Mouse (Mus musculus) heart, postnatal 0 days (tissue): ENCODE measurements around the gene Als2cr12. TPM values are rescaled to one million over a fixed set of nuclear protein-coding genes. Genes with fewer than 3 reads are reported as not detected.

Experiments
- ATAC-seq: fragments of 200-750 bp; cut with Nextera tagmentation; 2 replicates; pipeline ENCODE4 v1.8.0; 2017; ENCODE audit warnings: low read depth, moderate number of reproducible peaks, moderate library complexity; ENCODE audit not compliant: insufficient read depth
- DNase-seq: peaks from one replicate; pipeline ENCODE4 v3.0.0-alpha.2; 2016; ENCODE audit warnings: low spot score
- H3K27ac ChIP-seq: fragments of 300-500 bp; sonication (generic); 2 replicates; pipeline ENCODE4 v1.5.1; 2014; ENCODE audit warnings: low read depth, mild to moderate bottlenecking
- H3K27me3 ChIP-seq: fragments of 300-500 bp; sonication (generic); 2 replicates; pipeline ENCODE4 v1.6.1; 2014; ENCODE audit warnings: low read length, mixed read lengths; ENCODE audit not compliant: control insufficient read depth, insufficient read depth
- H3K36me3 ChIP-seq: fragments of 300-500 bp; sonication (generic); replicated peaks from 2 replicates; pipeline ENCODE4 v1.6.1; 2014; ENCODE audit warnings: low read length, mixed read lengths; ENCODE audit not compliant: control insufficient read depth, insufficient read depth
- H3K4me1 ChIP-seq: fragments of 300-500 bp; sonication (generic); 2 replicates; pipeline ENCODE4 v1.6.1; 2014; ENCODE audit warnings: antibody characterized with exemption; ENCODE audit not compliant: control insufficient read depth, insufficient read depth
- H3K4me2 ChIP-seq: fragments of 300-500 bp; sonication (generic); 2 replicates; pipeline ENCODE4 v1.6.1; 2014; ENCODE audit warnings: low read depth, mild to moderate bottlenecking, low read length, moderate library complexity
- H3K4me3 ChIP-seq: fragments of 300-500 bp; sonication (generic); 2 replicates; pipeline ENCODE4 v1.5.1; 2014; ENCODE audit warnings: low read depth, low read length
- H3K9ac ChIP-seq: fragments of 300-500 bp; sonication (generic); replicated peaks from 2 replicates; pipeline ENCODE4 v1.6.1; 2014; ENCODE audit warnings: low read depth, low read length, mixed read lengths
- H3K9me3 ChIP-seq: fragments of 300-500 bp; sonication (generic); replicated peaks from 2 replicates; pipeline ENCODE4 v1.6.1; 2016; ENCODE audit warnings: low read length; ENCODE audit not compliant: control insufficient read depth
- CTCF ChIP-seq: IDR thresholded peaks from 2 replicates; pipeline ENCODE4 v1.5.1; 2016; ENCODE audit warnings: antibody characterized with exemption, control low read depth, low read depth
- EP300 ChIP-seq: IDR thresholded peaks from 2 replicates; pipeline ENCODE4 v1.6.1; 2016; ENCODE audit warnings: antibody characterized with exemption, low read depth
- WGBS: fragments of 180-500 bp; shearing (Covaris S2); extraction: QIAGEN DNeasy Blood & Tissue Kit; methylation state at CpG from one replicate; pipeline ENCODE4 v1.1.7; 2014; 5-methylcytosine and 5-hydroxymethylcytosine counted together
- polyA plus RNA-seq: library from polyadenylated mRNA; unstranded; fragments of >200 nt; fragmentation: Nextera tagmentation; extraction: Ambion mirVana; gene quantifications from 2 replicates; pipeline ENCODE4 v1.2.1, GENCODE M21; 2015
- total RNA-seq: library from RNA; depleted of rRNA; stranded (reverse); fragments of >200 nt; gene quantifications from 2 replicates; pipeline ENCODE4 v1.2.3, GENCODE M21; 2014; ENCODE audit warnings: low replicate concordance; rRNA removed

The Als2cr12 gene
- total and polyA plus RNA-seq, 2 experiments from 2014 or later, result not detected

DNA sequence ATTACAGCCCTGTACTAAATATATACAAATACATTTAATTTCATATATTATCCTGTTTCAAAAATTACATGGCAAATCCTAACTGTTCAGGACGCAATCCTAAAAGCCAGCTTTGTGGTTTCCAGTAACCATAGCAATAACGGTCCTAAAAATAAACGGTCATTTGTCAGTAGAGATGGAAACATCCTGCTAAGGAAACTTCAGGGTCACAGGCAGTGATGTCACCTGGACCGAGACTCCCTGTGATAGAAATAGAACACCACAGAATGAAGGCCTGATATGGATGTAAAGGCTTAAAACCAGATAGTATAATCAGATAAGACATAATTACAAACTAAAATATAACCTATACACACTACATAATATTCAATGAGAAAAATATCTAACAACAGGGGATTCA lies 92.1 kb downstream of the Als2cr12 start:
- H3K4me3 ChIP-seq, result no peak overlapping the region
- ATAC-seq (no peak), DNase-seq (no peak)
- no peak overlapping the region for H3K4me2 ChIP-seq
- no peaks in the 10 kb centered on the region for H3K9me3 ChIP-seq
- TF ChIP-seq EP300, result no peak
- TF ChIP-seq CTCF, result no peak
- H3K9ac ChIP-seq, result no peak overlapping the region
- H3K27me3 ChIP-seq, result no peaks in the 10 kb centered on the region
- H3K4me1 ChIP-seq, result no peaks in the 10 kb centered on the region
- no peaks in the 10 kb centered on the region for H3K36me3 ChIP-seq
- 23% methylated on average over 4 of the region's 4 CpGs for WGBS
- H3K27ac ChIP-seq, result no peak overlapping the region

DNA sequence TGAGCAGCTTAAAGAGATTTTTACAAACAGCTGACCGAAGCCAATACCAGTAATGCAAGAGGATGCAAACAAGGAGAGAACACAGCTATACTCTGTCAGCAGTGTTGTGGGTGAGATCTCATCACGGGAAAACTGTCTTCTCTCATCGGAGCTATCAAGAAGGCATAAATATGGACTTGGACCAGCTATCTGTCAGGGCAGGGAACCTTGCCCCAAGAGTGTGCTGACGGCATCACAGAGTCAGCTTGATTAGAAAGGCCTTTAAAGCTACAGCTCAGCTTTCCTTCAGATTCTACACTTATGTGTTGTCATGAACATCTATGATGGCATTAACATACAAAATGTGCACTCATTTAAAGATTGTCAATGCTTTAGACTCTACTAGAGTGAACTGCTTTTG lies 93.1 kb downstream of the Als2cr12 start:
- DNase-seq (no peak), ATAC-seq (no peak)
- no peak overlapping the region for H3K4me2 ChIP-seq
- 60% methylated on average over 4 of the region's 4 CpGs for WGBS
- TF ChIP-seq EP300, result no peak
- H3K36me3 ChIP-seq, result no peaks in the 10 kb centered on the region
- H3K27me3 ChIP-seq, result no peaks in the 10 kb centered on the region
- no peaks in the 10 kb centered on the region for H3K9me3 ChIP-seq
- H3K27ac ChIP-seq, result no peak overlapping the region
- no peak overlapping the region for H3K4me3 ChIP-seq
- H3K9ac ChIP-seq, result no peak overlapping the region
- H3K4me1 ChIP-seq, result no peaks in the 10 kb centered on the region

Other genes with a start within 250 kb of the Als2cr12 start
- 13.4 and 58.9 TPM in 2 replicates for gene Orc2, start 190.9 kb downstream of the Als2cr12 start, total RNA-seq
- 12.6 and 12.8 TPM in 2 replicates for gene Orc2, start 190.9 kb downstream of the Als2cr12 start, polyA plus RNA-seq
- gene Fam126b, start 109.7 kb downstream of the Als2cr12 start, total RNA-seq, result 5.1 and 5.7 TPM in 2 replicates
- gene Fam126b, start 109.7 kb downstream of the Als2cr12 start, polyA plus RNA-seq, result 3.0 and 3.1 TPM in 2 replicates
- 78.1 and 132 TPM in 2 replicates for gene Ndufb3, start 109.6 kb downstream of the Als2cr12 start, total RNA-seq
- 432 and 454 TPM in 2 replicates for gene Ndufb3, start 109.6 kb downstream of the Als2cr12 start, polyA plus RNA-seq
- gene Cflar, start 15.5 kb upstream of the Als2cr12 start, total RNA-seq, result 44.4 and 102 TPM in 2 replicates
- gene Cflar, start 15.5 kb upstream of the Als2cr12 start, polyA plus RNA-seq, result 49.8 and 53.6 TPM in 2 replicates
- 8.2 and 11.9 TPM in 2 replicates for gene Casp8, start 99.4 kb upstream of the Als2cr12 start, total RNA-seq
- 10.7 and 12.3 TPM in 2 replicates for gene Casp8, start 99.4 kb upstream of the Als2cr12 start, polyA plus RNA-seq